Mouse (Mus musculus) liver, postnatal 0 days (tissue): ENCODE results near the gene Pdzd8.

Experiments used
- CTCF ChIP-seq: sonication (generic); IDR thresholded peaks from 2 replicates; pipeline ENCODE4 v1.5.1; 2016; ENCODE audit warnings: antibody characterized with exemption, low read depth
- EP300 ChIP-seq: IDR thresholded peaks from 2 replicates; pipeline ENCODE4 v1.6.1; 2016; ENCODE audit warnings: antibody characterized with exemption, low read depth, mild to moderate bottlenecking

DNA sequence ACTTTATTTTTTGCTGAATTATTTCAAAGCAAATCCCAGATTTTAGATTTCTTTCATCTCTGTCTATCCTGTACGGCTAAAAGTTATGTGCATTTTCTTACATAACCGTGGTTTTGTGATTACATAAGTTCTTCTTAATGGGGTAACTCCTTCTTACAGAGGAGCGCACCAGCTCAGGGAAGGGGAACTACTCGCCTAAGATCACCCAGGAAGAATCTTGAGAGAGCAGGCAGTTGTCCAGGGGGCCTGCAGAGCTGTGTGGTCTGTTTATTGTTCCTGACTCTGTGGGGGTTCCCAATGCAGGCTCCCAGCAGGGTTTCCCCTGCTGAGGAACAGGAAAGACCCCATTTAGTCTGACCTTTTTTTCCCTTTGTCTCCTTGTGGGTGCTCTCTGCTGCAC lies 27.3 kb upstream of the Pdzd8 start:
- TF ChIP-seq CTCF: no peak
- TF ChIP-seq EP300: no peak
